Mouse (Mus musculus) bone marrow macrophage, adult 2 months (primary cell): ENCODE results near the gene Prrg1.

Source experiments
- CTCF ChIP-seq: IDR thresholded peaks from 2 replicates; pipeline ENCODE4 v1.5.1; 2012; ENCODE audit warnings: low read depth, mild to moderate bottlenecking, low read length, moderate library complexity
- POLR2A ChIP-seq: IDR thresholded peaks from 2 replicates; pipeline ENCODE4 v1.6.1; 2012; ENCODE audit warnings: mild to moderate bottlenecking, low read depth, low read length, borderline replicate concordance

DNA sequence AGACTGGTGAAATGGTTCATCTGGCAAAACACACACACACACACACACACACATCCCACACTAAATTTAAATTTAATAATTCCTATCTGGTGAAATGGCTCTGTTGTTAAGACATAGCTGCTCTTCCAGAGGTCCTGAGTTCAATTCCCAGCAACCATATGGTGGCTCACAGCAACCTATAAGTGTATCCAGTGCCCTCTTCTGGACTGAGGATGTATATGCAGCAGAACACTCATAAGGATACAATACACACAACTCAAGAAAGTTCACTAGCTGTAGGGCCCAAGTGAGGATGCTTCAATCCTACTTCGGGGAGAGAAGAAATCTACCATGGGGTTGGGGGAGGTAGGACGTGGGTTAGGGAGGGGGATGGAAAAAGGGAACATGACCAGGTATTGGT lies 22.1 kb upstream of the Prrg1 start:
- no peak for TF ChIP-seq CTCF
- no peak for TF ChIP-seq POLR2A
